Mouse (Mus musculus): Measurements from ENCODE around the gene Lipt1. TPM values are rescaled to one million over a fixed set of nuclear protein-coding genes. Genes with fewer than 3 reads are reported as not detected.

Gene Lipt1
- 1 to 10 TPM; 7.6 to 7.7 TPM for total RNA-seq (2021)

DNA sequence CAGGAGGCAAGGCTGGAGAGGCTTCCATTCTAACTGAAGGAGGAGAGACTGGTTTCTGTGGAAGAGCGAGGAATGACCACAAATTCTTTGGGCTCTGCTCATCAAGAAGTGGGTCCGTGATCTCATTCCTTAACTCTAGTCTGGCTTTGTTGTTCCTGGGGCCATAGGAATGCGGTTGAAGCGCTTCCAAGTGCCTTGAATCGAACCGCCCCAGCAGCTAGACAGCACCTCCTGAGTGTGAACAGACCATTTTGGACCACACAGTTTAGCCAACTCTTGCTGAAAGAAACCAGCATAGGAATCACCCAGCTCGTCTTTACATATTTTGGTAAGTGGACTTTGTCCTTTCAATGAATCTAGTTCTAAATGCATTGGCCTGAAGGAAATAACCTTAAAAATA lies at the start of gene Lipt1:
TSS of gene Lipt1 (plus strand) at position 35 of the 400 bp plus-strand sequence.
- DNase-seq (ENCODE audit: extremely low spot score in 1 of 2, low spot score in 1 of 2), result no peak

DNA sequence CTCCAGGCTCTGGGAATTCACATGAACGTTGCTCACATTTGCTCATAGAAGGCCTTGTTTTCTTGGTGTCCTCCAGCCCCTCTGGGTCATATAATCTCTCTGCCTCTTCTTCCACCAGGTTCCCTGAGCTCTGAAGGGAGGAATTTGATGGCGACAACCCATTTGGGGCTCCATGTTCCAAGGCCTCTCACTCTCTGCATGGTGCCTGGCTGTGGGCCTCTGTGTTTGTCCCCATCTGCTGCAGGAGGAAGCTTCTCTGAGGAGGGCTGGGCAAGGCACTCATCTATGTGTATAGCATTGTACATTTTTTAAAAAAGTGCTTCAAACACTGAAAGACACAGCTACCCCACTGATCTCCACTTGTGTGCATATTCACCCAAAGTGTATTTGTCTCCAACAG lies 39.9 kb upstream of the Lipt1 start:
- DNase-seq (ENCODE audit: extremely low spot score in 1 of 2, low spot score in 1 of 2), result no peak

DNA sequence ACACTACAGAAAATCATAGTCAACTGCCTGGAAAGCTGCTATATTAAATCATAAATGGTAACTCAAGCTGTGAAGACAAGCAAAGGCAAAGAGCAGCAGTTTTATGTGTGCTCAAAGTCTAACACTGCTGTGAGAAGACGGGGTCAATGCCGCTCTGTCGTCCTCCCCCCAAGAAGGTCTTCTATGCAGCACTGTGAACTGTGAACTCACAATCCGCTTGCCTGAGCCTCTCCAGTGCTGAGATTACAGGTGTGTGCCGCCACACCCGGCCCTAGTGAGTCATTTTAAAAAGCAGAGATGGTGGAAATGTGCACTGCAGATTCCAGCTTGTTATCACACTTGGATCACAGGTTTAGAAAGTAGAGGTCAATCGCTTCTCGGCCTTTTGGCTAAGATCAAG lies 24.7 kb upstream of the Lipt1 start:
- no peak for DNase-seq (ENCODE audit: extremely low spot score in 1 of 2, low spot score in 1 of 2)

DNA sequence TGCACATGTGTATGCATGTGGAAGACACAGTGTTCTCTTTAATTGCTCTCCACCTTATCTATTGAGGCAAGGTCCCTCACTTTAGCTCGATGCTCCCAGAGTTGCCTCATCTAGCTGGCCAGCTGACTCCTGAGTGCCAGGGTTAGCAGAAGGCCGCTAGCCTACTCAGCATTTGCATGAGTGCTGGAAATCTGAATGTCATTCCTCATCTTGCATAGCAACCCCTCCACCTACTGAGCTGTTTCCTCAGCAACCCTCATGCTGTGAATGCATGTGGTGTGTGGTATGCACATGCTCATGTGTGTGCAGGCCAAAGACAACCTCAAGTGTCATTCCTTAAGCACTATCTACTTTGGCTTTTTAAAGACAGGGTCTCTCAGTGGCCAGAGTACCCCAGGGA lies 20.8 kb upstream of the Lipt1 start:
- no peak for DNase-seq (ENCODE audit: extremely low spot score in 1 of 2, low spot score in 1 of 2)

DNA sequence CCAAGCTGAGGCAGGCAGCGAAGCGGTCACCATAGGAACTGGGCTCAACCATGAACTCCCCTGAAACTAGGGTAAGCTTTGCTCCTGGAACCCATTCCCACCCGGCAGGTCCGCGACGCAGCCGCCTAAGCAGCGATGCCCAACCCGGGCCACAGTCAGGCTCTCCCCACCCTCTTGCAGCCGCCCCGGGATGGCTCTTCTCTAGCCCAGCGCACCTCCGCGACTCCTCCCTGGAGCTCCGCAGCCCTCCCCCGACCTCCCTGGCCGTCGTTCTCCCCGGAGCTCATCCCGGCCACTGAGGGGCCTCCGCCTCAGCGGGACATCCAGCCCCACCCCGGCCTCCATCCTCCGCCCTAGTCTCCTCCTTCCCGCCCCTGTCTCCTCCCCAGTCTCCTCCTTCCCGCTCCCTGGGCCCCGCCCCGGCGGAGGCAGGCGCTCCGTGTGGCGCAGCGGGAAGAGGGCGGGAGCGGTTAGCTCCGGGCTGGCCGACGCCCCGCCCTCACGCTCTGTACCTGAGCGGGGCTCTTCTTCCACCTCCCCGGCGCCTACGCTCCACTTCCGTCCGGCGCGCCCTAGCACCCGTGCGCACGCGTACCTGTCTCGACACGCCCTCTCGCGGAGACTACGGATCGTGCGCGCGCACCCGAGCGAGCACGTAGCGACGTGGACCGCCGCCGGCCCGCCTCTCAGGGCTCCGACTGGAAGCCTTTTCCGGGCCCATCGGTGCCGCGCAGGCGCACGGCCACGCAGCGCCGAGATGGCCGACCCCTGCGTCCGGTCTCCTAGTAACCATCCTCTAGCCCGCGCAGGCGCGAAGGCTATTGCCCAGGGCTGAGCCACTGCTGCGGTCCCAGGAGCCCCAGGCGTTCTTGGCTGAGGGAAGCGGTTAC lies 6.8 kb upstream of the Lipt1 start:
- peak; percentile 96 to 97 for DNase-seq (ENCODE audit: extremely low spot score in 1 of 2, low spot score in 1 of 2)

DNA sequence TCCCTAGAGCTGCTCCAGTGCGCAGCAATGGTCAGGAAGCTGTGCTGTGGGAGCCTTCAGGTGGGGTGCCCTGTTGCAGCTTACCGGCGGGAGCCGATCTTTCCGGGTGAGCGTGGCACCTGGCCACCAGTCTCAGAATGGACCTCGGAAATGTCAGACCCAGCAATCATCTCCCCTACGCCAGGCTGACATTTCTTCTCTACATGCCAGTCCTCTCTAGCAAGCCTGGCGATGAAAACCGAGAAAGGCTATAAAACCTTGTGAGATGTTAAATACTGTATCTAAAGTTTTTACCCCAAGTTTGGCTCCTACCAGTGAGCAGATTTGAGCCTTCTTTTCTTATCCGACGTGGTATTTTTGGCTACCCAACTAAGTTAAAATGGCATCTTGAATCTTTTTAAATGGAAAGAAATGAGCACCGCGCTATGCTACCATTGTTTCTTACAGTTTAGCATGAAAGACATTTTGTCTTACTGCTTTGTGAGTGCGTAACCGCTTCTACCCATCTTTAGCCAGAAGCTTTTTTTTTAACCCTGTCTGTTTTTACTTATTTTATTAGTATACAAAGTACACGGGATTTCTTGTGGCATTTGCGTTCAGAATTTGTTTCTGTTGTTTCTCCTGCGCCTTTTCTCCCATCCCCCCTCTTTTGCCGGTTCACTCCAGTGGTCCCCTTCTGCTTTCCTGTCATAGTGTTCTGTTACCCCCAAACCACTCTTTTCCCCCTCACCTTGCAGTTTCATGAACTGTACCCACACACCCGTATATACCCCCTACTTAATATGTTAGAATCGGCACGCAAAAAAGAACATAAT lies 5.9 kb upstream of the Lipt1 start:
- DNase-seq (ENCODE audit: extremely low spot score in 1 of 2, low spot score in 1 of 2), result no peak

DNA sequence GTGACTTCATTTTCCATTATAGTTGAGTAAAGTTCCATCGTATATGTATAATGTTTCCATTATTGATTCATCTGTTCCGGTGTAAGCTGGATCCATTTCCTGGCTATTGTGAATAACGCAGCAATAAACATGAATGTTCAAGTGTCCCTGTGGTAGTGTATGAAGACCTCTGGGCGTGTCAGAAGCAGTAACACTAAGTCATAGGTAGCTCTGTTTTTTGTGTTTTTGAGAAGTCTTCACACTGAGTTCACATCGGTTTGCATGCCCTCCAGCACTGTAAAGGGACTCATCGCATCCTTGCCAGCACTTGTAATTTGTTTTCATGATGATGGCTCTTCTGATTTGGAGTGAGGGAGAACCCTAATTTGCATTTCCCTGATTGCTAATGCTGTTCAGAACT lies 5.3 kb upstream of the Lipt1 start, which contains the start of gene Tsga10:
TSS of gene Tsga10 (minus strand) at position 144 of the 400 bp plus-strand sequence.
- DNase-seq (ENCODE audit: extremely low spot score in 1 of 2, low spot score in 1 of 2), result no peak

DNA sequence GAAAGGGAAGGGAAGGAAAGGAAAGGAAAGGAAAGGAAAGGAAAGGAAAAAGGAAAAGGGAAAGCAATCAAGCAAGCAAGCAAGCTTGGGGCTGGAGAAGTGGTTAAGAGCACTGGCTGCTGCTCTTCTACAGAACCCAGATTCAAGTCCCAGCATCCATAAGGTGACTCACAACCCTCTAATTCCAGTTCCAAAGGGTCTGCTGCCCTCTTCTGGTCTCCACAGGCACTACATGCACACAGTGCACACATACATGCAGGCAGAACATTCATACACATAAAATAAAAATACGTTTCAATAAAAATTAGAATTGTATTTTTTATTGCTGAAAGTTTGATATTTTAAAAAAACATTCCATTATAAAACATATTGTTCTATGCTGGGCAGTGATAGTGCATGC lies 4.5 kb upstream of the Lipt1 start:
- peak in 1 of 2 experiments; percentile 33 for DNase-seq (ENCODE audit: extremely low spot score in 1 of 2, low spot score in 1 of 2)

DNA sequence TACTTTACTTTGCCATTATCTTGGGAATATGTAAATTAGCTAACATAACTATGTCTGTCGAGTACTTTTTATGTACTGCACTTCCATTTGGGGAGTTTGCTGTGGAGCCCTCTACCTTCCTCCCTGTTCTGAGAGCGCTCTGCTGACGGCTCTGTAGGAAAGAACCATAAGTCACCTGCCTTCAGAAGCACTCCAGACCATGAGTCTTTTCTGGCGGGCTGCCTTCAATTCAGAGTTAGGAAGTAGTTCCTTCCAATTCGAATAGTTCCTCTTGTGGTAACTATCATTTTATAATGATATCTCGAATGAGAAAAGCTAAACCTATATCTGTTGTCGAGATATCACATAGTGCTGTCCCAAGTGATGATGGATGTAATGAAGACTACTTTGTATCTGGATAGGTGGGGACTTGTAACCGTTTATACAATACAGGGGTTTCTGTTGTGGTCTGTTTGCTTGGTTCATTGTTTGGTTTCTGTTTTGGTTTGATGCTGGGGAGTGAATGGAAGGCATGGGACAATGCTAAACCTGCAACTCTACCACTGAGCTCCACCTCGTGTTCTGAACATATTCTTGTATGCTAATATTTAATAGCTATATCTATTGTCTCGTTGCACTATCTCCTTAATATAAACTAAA lies 3.7 kb upstream of the Lipt1 start:
- DNase-seq (ENCODE audit: extremely low spot score in 1 of 2, low spot score in 1 of 2), result no peak

DNA sequence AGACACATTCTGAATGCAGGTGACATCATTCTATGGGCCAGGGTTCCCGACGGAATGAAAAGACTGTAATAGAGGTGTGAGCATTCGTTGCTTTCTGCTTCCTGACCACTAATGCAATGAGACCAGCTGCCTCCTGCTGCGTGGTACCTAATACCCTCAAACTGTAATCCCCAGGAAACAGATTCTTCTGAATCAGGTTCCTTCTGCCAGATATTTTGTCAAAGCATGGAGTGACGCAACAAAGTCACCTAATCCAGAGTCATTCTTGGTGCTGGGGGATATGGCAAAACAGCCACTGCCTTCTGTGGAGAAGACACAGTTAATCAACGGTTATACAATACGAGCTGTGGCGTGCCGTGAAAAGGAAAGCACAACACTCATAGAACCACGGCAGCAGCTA lies 2.9 kb upstream of the Lipt1 start:
- no peak for DNase-seq (ENCODE audit: extremely low spot score in 1 of 2, low spot score in 1 of 2)

DNA sequence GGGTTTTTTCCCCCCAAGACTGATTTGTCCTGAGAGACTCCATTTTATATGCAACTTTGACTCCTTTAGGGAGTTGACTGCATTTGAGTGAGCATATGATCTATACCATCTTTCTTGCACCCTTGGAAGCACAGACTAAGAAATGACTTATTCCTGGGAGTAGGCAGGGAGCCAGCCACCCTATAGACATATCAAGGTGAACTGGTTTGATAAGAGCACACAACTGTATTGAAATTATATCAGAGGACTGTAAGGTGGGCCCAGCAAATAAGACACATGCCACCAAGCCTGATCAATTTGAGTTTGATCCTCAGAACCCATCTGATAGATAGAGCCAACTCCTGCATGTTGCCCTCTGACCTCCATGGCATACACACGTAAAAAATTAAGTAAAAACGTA lies 2.2 kb upstream of the Lipt1 start:
- no peak for DNase-seq (ENCODE audit: extremely low spot score in 1 of 2, low spot score in 1 of 2)

DNA sequence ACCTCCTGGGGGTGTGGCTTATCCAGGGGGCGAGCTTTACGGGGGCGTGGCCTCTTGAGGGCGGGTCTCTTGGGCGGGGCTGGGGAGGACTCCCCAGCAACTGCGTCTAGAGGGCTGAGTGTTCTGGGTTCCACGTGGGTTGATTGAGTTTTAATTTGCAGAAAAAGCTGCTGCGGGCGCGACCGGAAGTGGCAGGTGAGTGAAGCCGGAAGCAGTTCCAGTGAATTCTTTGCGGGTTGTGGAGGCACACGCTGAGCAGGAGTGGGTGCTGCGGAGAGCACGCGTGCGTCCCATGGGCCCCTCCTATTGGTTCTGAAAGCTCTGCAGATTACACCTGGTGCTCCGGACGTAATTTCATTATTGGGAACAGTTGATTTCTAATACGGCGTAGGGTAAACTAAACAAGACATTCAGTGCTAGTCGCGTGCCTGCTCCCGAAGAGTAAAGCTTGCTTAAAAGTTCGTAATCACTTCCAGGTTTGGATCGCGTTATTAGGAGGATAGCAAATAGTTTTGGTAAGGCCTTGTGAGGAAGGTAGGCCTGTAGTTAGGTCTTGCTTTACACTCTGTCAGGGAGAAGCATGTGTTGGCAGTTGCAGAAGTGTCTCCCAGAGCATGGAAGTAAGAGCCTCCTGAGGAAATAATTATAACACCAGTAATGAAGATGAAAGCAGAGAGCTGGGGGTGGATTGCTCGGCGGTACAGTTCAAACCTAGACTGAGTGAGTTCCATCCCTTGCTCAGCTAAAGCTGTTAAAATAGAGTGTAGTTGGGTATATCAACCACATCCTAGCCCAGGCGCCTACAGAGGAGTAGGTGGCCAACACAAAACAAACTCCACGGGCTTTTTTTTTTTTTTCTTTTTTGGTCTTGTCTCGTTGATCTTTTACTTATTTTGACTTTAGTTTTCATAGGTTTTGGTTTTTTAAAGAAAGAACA lies 861 bp downstream of the Lipt1 start:
- peak; percentile 48 to 60 for DNase-seq (ENCODE audit: extremely low spot score in 1 of 2, low spot score in 1 of 2)

DNA sequence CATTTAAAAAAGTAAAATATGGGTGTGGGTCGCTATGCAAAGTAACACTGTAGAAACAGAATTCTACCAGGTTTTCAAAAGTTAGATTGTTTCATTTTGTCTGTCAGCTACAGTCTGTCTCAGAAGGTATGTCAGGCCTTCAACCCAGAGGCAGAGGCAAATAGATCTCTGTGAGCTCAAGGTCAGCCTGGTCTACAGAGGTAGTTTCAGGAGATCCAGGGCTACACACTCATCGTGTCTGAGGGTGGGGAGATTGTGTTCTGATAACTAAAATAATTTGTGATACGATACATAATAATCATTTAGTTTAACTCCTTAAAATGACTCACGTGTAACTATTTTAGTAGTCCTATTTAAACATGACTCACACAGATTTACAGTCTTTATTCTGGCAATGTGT lies 1.6 kb downstream of the Lipt1 start:
- no peak for DNase-seq (ENCODE audit: extremely low spot score in 1 of 2, low spot score in 1 of 2)

DNA sequence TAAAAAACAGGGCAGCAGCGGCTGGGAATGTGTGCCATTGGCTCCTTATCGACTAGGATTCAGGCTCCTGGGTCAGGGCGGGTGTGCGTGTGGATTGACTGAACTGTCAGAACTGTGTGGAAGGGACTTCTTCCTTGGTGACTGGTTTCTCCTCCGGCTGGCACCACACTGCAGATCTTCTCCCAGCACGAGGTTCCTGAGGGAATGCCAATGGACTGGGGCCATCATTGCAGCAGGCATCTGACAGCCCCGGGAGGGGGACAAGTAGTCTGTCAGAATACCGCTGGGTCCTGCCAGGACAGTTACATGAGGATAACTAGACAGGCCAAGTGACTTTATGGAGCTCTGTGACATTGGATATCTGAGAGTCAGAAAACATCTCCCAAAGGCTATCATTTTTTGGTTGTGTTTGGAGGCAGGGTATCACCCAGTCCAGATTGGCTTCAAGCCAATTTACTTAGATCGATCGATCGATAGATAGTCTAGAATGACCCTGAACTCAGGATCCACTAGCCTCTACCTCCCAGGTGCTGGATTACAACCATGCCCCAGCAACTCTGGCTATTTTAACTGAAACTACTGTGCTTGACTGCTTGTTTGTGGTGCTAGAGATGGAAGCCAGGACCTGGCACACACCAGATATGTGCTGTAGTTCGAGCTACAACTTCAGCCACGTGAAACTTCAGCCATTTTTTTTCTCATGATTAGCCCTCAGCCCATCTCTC lies 6.4 kb downstream of the Lipt1 start:
- no peak for DNase-seq (ENCODE audit: extremely low spot score in 1 of 2, low spot score in 1 of 2)

DNA sequence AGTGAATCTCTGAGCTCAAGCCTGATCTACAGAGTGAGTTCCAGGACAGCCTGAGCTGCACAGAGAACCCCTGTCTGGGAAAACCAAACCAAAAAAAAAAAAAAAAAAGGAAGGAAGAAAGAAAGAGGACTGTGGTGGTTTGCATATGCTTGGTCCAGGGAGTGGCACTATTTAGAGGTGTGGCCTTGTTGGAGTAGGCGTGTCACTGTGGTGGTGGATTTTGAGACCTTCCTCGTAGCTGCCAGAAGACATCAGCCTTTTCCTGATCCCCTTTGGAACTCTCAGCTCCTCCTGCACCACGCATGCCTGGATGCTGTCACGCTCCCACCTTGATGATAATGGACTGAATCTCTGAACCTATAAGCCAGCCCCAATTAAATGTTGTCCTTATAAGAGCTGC lies 11.9 kb downstream of the Lipt1 start:
- no peak for DNase-seq (ENCODE audit: extremely low spot score in 1 of 2, low spot score in 1 of 2)

DNA sequence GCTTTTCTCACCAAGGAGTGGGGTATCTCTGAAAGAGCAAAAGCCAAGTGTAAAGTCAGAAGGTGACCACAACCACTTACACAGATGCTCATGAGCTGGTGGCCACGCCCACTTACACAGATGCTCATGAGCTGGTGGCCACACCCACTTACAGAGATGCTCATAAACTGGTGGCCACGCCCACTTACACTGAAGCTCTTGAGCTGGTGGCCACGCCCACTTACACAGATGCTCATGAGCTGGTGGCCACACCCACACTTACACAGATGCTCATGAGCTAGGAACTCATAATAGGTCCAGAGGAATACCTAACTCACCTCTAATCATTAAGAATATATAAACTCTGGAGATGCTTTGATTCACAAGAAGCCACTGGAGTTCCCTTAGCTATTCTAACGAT lies 12.9 kb downstream of the Lipt1 start:
- DNase-seq (ENCODE audit: extremely low spot score in 1 of 2, low spot score in 1 of 2), result no peak

DNA sequence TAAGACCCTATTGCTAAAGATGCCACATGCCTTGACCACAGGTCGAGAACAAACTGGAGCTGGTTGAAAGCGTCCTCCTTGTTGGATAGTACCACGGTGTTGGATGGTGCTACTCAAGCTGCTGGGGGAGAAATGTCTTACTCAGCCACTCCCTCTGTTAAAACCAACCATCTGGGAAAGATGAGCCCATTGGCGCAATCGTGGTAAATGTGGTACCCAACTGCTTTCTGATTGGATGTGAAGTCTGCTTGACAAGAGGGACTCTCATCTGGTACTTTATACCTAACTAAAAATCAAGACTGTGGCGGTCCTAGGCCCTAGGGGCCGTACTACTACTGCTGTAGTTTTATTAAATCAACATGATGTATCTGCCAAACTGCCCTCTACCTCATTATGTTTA lies 17.7 kb downstream of the Lipt1 start:
- DNase-seq (ENCODE audit: extremely low spot score in 1 of 2, low spot score in 1 of 2), result no peak

DNA sequence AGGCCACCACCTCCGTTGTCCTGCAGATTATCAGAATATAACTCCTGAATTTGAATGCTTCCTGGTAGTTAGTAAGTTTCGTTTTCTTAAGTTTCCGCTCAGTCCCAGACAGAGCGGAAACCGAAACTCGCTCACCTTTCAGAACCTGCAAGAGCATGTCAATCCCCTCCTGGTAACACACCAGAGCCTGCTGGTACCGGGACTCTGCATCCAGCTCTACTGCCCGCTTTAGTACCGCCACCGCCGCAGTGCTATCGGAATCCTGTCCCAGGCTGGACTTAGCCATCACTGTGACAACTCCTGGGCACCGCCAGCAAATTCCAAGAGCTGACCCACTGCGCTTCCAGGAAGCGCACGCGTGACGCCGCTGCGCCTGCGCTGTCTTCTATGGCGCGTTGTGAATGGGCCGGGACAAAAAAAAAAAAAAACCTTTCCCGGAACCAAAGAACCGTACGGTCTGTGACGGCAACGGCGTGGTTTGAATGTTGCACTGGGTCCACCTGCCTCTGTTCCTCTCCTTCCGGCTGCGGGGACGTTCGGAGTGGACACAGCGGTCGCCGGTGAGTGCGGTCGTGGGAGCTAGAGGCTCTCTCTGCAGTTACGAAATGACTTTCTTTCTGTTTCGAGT lies 18.6 kb downstream of the Lipt1 start, which contains the start of the genes Mitd1 and Mrpl30:
TSS of gene Mitd1 (minus strand) at position 387 of the 628 bp plus-strand sequence.
TSS of gene Mrpl30 (plus strand) at position 453 of the 628 bp plus-strand sequence.
- peak; percentile 85 to 88 for DNase-seq (ENCODE audit: extremely low spot score in 1 of 2, low spot score in 1 of 2)

DNA sequence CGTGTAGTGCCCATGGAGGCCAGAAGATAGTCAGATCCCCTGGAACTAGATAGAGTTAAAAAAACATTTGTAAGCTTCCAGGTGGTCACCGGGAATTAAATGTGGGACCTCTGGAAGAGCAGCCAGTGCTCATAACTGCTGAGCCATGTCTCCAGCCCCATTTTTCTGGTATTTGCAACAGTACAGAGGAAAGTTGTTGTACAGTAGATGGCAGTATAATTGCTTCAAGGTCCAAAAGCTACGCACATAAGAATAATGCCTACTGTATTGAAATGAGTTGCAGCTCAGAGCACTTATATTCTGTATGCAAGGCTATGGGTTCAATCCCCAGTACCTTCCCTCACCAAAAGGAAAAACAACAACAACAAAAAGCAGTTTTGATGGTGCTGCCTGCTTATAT lies 19.9 kb downstream of the Lipt1 start:
- DNase-seq (ENCODE audit: extremely low spot score in 1 of 2, low spot score in 1 of 2), result no peak

Data from layer of hippocampus, postnatal 25 days (tissue).